8 mouse cellular contexts compared by ENCODE assay signal in the genomic region with DNA sequence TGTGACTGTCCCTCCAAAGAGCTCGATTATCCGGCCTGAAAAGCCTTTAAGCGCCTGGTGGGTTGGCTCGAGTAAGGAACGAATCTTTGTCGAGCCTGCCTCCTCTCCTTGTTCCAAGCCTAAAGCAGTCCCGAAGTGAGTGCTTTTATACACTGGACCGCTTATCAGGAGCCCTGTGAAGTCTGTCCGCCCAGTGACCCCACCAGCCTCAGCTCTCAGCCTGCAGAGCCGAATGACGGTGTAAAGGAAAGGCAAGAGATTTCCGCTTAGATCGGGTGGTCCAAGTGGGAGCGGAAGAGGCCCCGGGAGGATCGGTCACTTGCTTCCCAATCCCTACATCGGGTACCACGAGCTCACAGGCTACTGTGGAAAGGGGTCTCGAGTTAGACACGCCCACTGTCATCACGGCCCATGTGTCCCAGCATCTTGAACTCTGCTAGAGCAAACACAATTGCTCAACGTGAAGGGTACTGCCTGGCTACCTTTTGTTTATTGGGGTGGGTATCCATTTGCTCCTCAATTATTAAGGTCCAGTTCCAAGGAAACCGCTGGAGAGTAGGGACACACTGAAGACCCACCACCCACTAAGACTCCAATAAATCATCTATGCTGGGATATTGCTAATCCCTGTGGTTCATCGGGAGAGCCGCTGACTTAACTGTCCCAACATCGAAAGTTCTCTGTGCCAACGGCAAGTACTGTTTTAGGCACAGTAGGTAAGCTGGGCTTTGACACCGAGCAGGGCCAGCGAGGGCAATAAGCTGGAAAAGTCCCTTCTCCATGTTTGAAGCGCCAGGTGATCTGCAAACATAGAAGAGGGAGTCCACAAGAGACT. TPM values are rescaled to one million over a fixed set of nuclear protein-coding genes. Genes with fewer than 3 reads are reported as not detected.
DNase-seq lines count a peak whose midpoint lies in the region; ATAC-seq and TF ChIP-seq lines count a peak whose summit lies in the region.

No protein-coding gene starts in this region.

- DNase-seq in adrenal gland, postnatal 25 days = peak; percentile 32
- no peak for DNase-seq in adrenal gland, adult 8-10 months
- DNase-seq in kidney, adult 9 months = peak; percentile 49
- peak; percentile 60 for DNase-seq in lung, postnatal 10 days
- DNase-seq in yolk sac, embryonic 10.5 days (ENCODE audit: low spot score) = peak; percentile 49
- DNase-seq in frontal cortex, adult 2 months (ENCODE audit: extremely low spot score in 1 of 2, low spot score in 1 of 2) = no peak

- peak overlapping the region; percentile 97 for H3K9ac ChIP-seq in forebrain, embryonic 15.5 days (replicated peaks)

- no peak for ATAC-seq in forebrain, embryonic 15.5 days (replicated peaks)

- H3K4me1 ChIP-seq in E14TG2a.4 (replicated peaks; ENCODE audit: low read depth, low read length) = peaks cover 67% of the 10 kb centered on the region
- H3K4me1 ChIP-seq in forebrain, embryonic 15.5 days = peaks cover 48% of the 10 kb centered on the region

- peaks cover 14% of the 10 kb centered on the region for H3K27me3 ChIP-seq in E14TG2a.4 (ENCODE audit: insufficient read depth, low read length)
- no peaks in the 10 kb centered on the region for H3K27me3 ChIP-seq in forebrain, embryonic 15.5 days

- peaks cover 32% of the 10 kb centered on the region for H3K36me3 ChIP-seq in E14TG2a.4 (ENCODE audit: insufficient read depth, low read length)
- peaks cover 2% of the 10 kb centered on the region; the same call in 1 of the 2 replicates for H3K36me3 ChIP-seq in forebrain, embryonic 15.5 days

- no peak for TF ChIP-seq CTCF in E14TG2a.4 (conservative IDR thresholded peaks at IDR 0.05; ENCODE audit: low read length)

- H3K9me3 ChIP-seq in E14TG2a.4 (ENCODE audit: low read length) = no peaks in the 10 kb centered on the region
- H3K9me3 ChIP-seq in forebrain, embryonic 15.5 days = no peaks in the 10 kb centered on the region

- peak overlapping the region; percentile 98 for H3K27ac ChIP-seq in forebrain, embryonic 15.5 days (replicated peaks)

- peak overlapping the region; percentile 97 for H3K4me3 ChIP-seq in E14TG2a.4 (replicated peaks; ENCODE audit: low read length)
- peak overlapping the region; percentile 93 for H3K4me3 ChIP-seq in forebrain, embryonic 15.5 days

- H3K4me2 ChIP-seq in forebrain, embryonic 15.5 days (replicated peaks) = peak overlapping the region; percentile 74

- WGBS in forebrain, embryonic 15.5 days = 17% methylated on average over 30 of the region's 30 CpGs

RNA-seq across cellular contexts. Expression of a gene that starts 0.7 kb away (rescaled TPM):
- total RNA-seq in adrenal gland, postnatal 25 days (2021) = 27.0 and 36.1 TPM in 2 replicates
- 10 to 100 TPM; 22.2 to 48.5 (median 32.1) TPM for total RNA-seq in adrenal gland, adult 8-10 months (2022)
- 18.1 and 18.8 TPM in 2 replicates for polyA plus RNA-seq in forebrain, embryonic 15.5 days (2015; fragmentation: Nextera tagmentation; extraction: Ambion mirVana)
- polyA plus RNA-seq in frontal cortex, adult 2 months (2012; rRNA removed) = 74.6 and 83.8 TPM in 2 replicates

RNA-seq across cellular contexts. Expression of a gene that starts 2.2 kb away (rescaled TPM):
- 216 and 226 TPM in 2 replicates for total RNA-seq in adrenal gland, postnatal 25 days (2021)
- total RNA-seq in adrenal gland, adult 8-10 months (2022) = 100 to 1,000 TPM; 197 to 238 (median 210) TPM
- polyA plus RNA-seq in forebrain, embryonic 15.5 days (2015; fragmentation: Nextera tagmentation; extraction: Ambion mirVana) = 460 and 475 TPM in 2 replicates
- 241 and 243 TPM in 2 replicates for polyA plus RNA-seq in frontal cortex, adult 2 months (2012; rRNA removed)

RNA-seq across cellular contexts. Expression of a gene that starts 15.3 kb away (rescaled TPM):
- 164 and 166 TPM in 2 replicates for total RNA-seq in adrenal gland, postnatal 25 days (2021)
- total RNA-seq in adrenal gland, adult 8-10 months (2022) = 100 to 1,000 TPM; 153 to 194 (median 169) TPM
- 17.4 and 19.5 TPM in 2 replicates for polyA plus RNA-seq in forebrain, embryonic 15.5 days (2015; fragmentation: Nextera tagmentation; extraction: Ambion mirVana)
- polyA plus RNA-seq in frontal cortex, adult 2 months (2012; rRNA removed) = 51.9 and 54.8 TPM in 2 replicates

RNA-seq across cellular contexts. Expression of a gene that starts 37.7 kb away (rescaled TPM):
- total RNA-seq in adrenal gland, postnatal 25 days (2021) = 49.4 and 53.6 TPM in 2 replicates
- 10 to 100 TPM; 53.1 to 99.4 (median 71.8) TPM for total RNA-seq in adrenal gland, adult 8-10 months (2022)
- 4.3 and 4.7 TPM in 2 replicates for polyA plus RNA-seq in forebrain, embryonic 15.5 days (2015; fragmentation: Nextera tagmentation; extraction: Ambion mirVana)
- 74.9 and 84.0 TPM in 2 replicates for polyA plus RNA-seq in frontal cortex, adult 2 months (2012; rRNA removed)

RNA-seq across cellular contexts. Expression of a gene that starts 43.5 kb away (rescaled TPM):
- 28.7 and 30.7 TPM in 2 replicates for total RNA-seq in adrenal gland, postnatal 25 days (2021)
- 10 to 100 TPM; 25.5 to 35.1 (median 32.2) TPM for total RNA-seq in adrenal gland, adult 8-10 months (2022)
- polyA plus RNA-seq in forebrain, embryonic 15.5 days (2015; fragmentation: Nextera tagmentation; extraction: Ambion mirVana) = 4.1 and 4.8 TPM in 2 replicates
- 60.9 and 63.3 TPM in 2 replicates for polyA plus RNA-seq in frontal cortex, adult 2 months (2012; rRNA removed)

Comparison
In these comparisons a context has a peak if more than half of its experiments do, and no peak if none do; other contexts are left out.
1. DNase-seq: peak in adrenal gland, postnatal 25 days (single experiment), kidney, adult 9 months (single experiment), lung, postnatal 10 days (single experiment) and yolk sac, embryonic 10.5 days (single experiment); none in adrenal gland, adult 8-10 months (single experiment) and frontal cortex, adult 2 months (0 of 2).